In genomic region chr12:100187013-100187755, GRCm38 (mm10) we compare ENCODE assay signal across 8 mouse cellular contexts. TPM values are rescaled to one million over a fixed set of nuclear protein-coding genes. Genes with fewer than 3 reads are reported as not detected.
DNase-seq lines count a peak whose midpoint lies in the region; ATAC-seq lines count a peak whose summit lies in the region.

No protein-coding gene starts in this region.

- DNase-seq in adrenal gland, adult (ENCODE audit: inconsistent age in 2 of 2, low spot score in 1 of 2): peak; percentile 99 to 100
- peak; percentile 99 for DNase-seq in embryo, embryonic 10.5 days (ENCODE audit: low spot score)
- DNase-seq in gastrocnemius, postnatal 14 days: peak; percentile 99
- peak; percentile 99 to 100 for DNase-seq in left cerebral cortex, postnatal 14 days (ENCODE audit: low spot score in 2 of 2)
- DNase-seq in mesoderm, embryonic 11.5 days (ENCODE audit: low read depth, low spot score): peak; percentile 98
- DNase-seq in right cerebral cortex, postnatal 36 days (ENCODE audit: low spot score in 2 of 2): peak; percentile 99
- DNase-seq in yolk sac, embryonic 10.5 days (ENCODE audit: low spot score): peak; percentile 99

- intact Hi-C loops in gastrocnemius, postnatal 14 days (cut with DNase I; ENCODE audit: low total_unique reads): no loop called here
- intact Hi-C loops in left cerebral cortex, postnatal 14 days (cut with DNase I): no loop called here

- ATAC-seq in inflammation-experienced regulatory T-cells, adult 6 months: peak; percentile 98

RNA-seq across cellular contexts. Expression of gene Calm1, which starts 12.1 kb away (rescaled TPM):
- total RNA-seq in gastrocnemius, postnatal 14 days (2021): 100 to 1,000 TPM; 380 to 427 TPM
- polyA plus RNA-seq in inflammation-experienced regulatory T-cells, adult 6 months (2017; shearing (Covaris generic)): 1,000 to 10,000 TPM; 1,310 to 3,387 (median 2,012) TPM
- 1,000 to 10,000 TPM; 2,240 to 2,371 TPM for total RNA-seq in left cerebral cortex, postnatal 14 days (2021)

RNA-seq across cellular contexts. Expression of gene Nrde2, which starts 27.7 kb away (rescaled TPM):
- 1 to 10 TPM; 7.7 to 9.7 TPM for total RNA-seq in gastrocnemius, postnatal 14 days (2021)
- 10 to 100 TPM; 10.8 to 17.9 (median 15.0) TPM for polyA plus RNA-seq in inflammation-experienced regulatory T-cells, adult 6 months (2017; shearing (Covaris generic))
- total RNA-seq in left cerebral cortex, postnatal 14 days (2021): 10 to 100 TPM; 15.0 to 15.5 TPM

Comparison
In these comparisons a context has a peak if more than half of its experiments do, and no peak if none do; other contexts are left out.
1. Peak in every context shown above with its lines: DNase-seq and ATAC-seq.
2. RNA of gene Calm1, which starts 12.1 kb away (total RNA-seq): 2,240 to 2,371 TPM in left cerebral cortex, postnatal 14 days; 380 to 427 TPM in gastrocnemius, postnatal 14 days; every median in the first group is over 4 times any median in the second.